Mouse (Mus musculus): ENCODE measurements around the gene Camsap2. TPM values are rescaled to one million over a fixed set of nuclear protein-coding genes. Genes with fewer than 3 reads are reported as not detected.

Camsap2 gene
- polyA plus RNA-seq, 1 experiment from 2014 or later: 5.9 TPM

DNA sequence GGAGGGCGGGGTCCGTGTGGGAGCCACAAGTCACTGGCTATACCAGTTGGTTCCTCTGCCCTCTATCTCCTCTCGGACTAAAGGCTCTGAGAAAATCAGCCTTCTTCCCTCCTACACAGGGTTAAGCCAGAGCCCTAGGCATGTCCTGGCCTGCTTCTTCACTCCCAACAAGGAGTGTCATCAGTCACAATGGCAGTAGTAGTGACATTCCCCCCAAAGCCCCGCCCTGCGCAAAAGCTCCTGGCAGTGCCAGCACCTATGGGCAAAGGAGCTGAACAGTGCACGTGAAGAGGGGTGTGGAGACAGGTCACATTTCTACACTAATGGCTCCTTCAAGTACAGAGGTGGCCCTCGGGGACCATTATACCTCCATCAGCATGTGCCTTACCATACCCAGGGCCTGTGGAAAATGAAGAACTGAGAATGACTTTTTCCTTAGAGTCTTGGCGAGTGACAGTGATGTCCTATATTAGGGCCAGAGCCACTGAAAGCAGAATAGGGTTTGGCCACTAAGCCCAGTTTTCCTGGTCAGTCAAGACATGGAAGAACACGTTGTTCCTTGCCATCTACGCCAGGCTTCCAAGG lies 122.1 kb downstream of the Camsap2 start:
- WGBS: 81% methylated on average over 10 of the region's 10 CpGs
- Histone ChIP-seq H3K36me3 (no peaks in the 10 kb centered on the region), H3K27ac (replicated peaks) (no peak overlapping the region), H3K9ac (no peak overlapping the region), H3K9me3 (no peaks in the 10 kb centered on the region), H3K4me1 (peaks cover 13% of the 10 kb centered on the region), H3K4me3 (no peak overlapping the region), H3K27me3 (replicated peaks) (peaks cover 12% of the 10 kb centered on the region), H3K4me2 (no peak overlapping the region)
- no peak for ATAC-seq (ENCODE audit: extremely low read depth, insufficient number of reproducible peaks, low FRiP score, low TSS enrichment)

DNA sequence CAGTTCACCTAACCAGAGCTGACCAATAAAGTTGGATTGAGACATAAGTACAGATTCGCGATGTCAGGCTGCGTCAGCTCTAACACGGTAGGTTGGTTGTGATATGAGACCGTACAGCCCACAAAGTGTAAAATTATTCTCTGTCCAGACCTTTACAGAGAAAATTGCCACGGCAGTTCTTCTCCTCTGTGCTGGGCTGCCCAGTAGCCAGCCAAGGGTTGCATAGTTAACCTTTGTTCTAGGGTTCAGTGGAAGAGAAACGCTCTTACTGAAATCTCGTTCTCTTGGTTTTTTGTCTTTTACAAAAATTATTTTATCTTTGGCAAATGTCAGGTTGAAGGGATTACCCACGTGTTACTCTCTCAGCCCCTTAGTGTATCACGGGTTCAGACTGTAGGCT lies 123.5 kb downstream of the Camsap2 start:
- no peak overlapping the region for H3K4me2 ChIP-seq
- no peaks in the 10 kb centered on the region for H3K36me3 ChIP-seq
- no peaks in the 10 kb centered on the region for H3K4me1 ChIP-seq
- no peak overlapping the region for H3K4me3 ChIP-seq
- H3K9me3 ChIP-seq: no peaks in the 10 kb centered on the region
- H3K27ac ChIP-seq (replicated peaks): no peak overlapping the region
- ATAC-seq (ENCODE audit: extremely low read depth, insufficient number of reproducible peaks, low FRiP score, low TSS enrichment): no peak
- H3K9ac ChIP-seq: no peak overlapping the region
- peaks cover 10% of the 10 kb centered on the region for H3K27me3 ChIP-seq (replicated peaks)
- 79% methylated on average over 10 of the region's 10 CpGs for WGBS

GRCm38 (mm10) chr1:136220037-136220871 lies 125.7 kb downstream of the Camsap2 start:
- no peak; the same call in 1 of the 2 replicates for ATAC-seq (ENCODE audit: extremely low read depth, insufficient number of reproducible peaks, low FRiP score, low TSS enrichment)
- no peaks in the 10 kb centered on the region for H3K4me1 ChIP-seq
- no peak overlapping the region for H3K9ac ChIP-seq
- 64% methylated on average over 10 of the region's 10 CpGs for WGBS
- no peak overlapping the region for H3K27ac ChIP-seq (replicated peaks)
- H3K4me2 ChIP-seq: no peak overlapping the region
- H3K27me3 ChIP-seq (replicated peaks): peaks cover 4% of the 10 kb centered on the region; the same call in 1 of the 2 replicates
- no peaks in the 10 kb centered on the region for H3K9me3 ChIP-seq
- no peaks in the 10 kb centered on the region for H3K36me3 ChIP-seq
- no peak overlapping the region for H3K4me3 ChIP-seq

Other genes starting within 250 kb of the Camsap2 start
- 1.5 and 1.7 TPM in 2 replicates for gene Kif21b, start 214.7 kb downstream of the Camsap2 start, polyA plus RNA-seq (2015; fragmentation: Nextera tagmentation; extraction: Ambion mirVana)
- not detected in 2 replicates for gene Mroh3, start 133.3 kb downstream of the Camsap2 start, polyA plus RNA-seq (2015; fragmentation: Nextera tagmentation; extraction: Ambion mirVana)
- 1.3 and 1.4 TPM in 2 replicates for gene Inava, start 111.8 kb downstream of the Camsap2 start, polyA plus RNA-seq (2015; fragmentation: Nextera tagmentation; extraction: Ambion mirVana)
- gene Gpr25, start 85.2 kb downstream of the Camsap2 start, polyA plus RNA-seq (2015; fragmentation: Nextera tagmentation; extraction: Ambion mirVana): not detected in 2 replicates
- 12.0 and 13.0 TPM in 2 replicates for gene Ddx59, start 69.2 kb upstream of the Camsap2 start, polyA plus RNA-seq (2015; fragmentation: Nextera tagmentation; extraction: Ambion mirVana)
- gene Kif14, start 120.2 kb upstream of the Camsap2 start, polyA plus RNA-seq (2015; fragmentation: Nextera tagmentation; extraction: Ambion mirVana): 2.6 and 5.0 TPM in 2 replicates